Mouse (Mus musculus): ENCODE measurements around the gene Fam189a1.
A peak's percentile ranks its signal among the peaks of the same experiment; 100 is the strongest.

Gene Fam189a1

GRCm38 (mm10) chr7:65104207-65105096 is 51.9 kb downstream of the Fam189a1 start:
- DNase-seq, result peak; percentile 8

- no peak for DNase-seq
Observed at GRCm38 (mm10) chr7:65101661-65102060, 54.7 kb downstream of the Fam189a1 start.

- no peak for DNase-seq
Observed at GRCm38 (mm10) chr7:65097708-65098107, 58.7 kb downstream of the Fam189a1 start.

GRCm38 (mm10) chr7:65095631-65096107 is 60.7 kb downstream of the Fam189a1 start:
- DNase-seq, result peak; percentile 21

GRCm38 (mm10) chr7:65093314-65093713 is 63.1 kb downstream of the Fam189a1 start:
- DNase-seq, result no peak

- no peak for DNase-seq
Observed at GRCm38 (mm10) chr7:65091486-65091885, 64.9 kb downstream of the Fam189a1 start.

GRCm38 (mm10) chr7:65085972-65086371 is 70.4 kb downstream of the Fam189a1 start:
- DNase-seq, result no peak

GRCm38 (mm10) chr7:65082778-65083091 is 73.6 kb downstream of the Fam189a1 start:
- no peak for DNase-seq

GRCm38 (mm10) chr7:65081979-65082777 is 74.2 kb downstream of the Fam189a1 start:
- no peak for DNase-seq

- DNase-seq, result no peak
Observed at GRCm38 (mm10) chr7:65076134-65076533, 80.2 kb downstream of the Fam189a1 start.

- no peak for DNase-seq
Observed at GRCm38 (mm10) chr7:65074194-65074593, 82.2 kb downstream of the Fam189a1 start.

- DNase-seq, result peak; percentile 23
Observed at GRCm38 (mm10) chr7:65073555-65073954, 82.8 kb downstream of the Fam189a1 start.

- no peak for DNase-seq
Observed at GRCm38 (mm10) chr7:65066211-65066610, 90.2 kb downstream of the Fam189a1 start.

- DNase-seq, result no peak
Observed at GRCm38 (mm10) chr7:65065457-65065856, 90.9 kb downstream of the Fam189a1 start.

GRCm38 (mm10) chr7:65064638-65065037 is 91.7 kb downstream of the Fam189a1 start:
- DNase-seq, result no peak

- DNase-seq, result no peak
Observed at GRCm38 (mm10) chr7:65064096-65064495, 92.3 kb downstream of the Fam189a1 start.

- DNase-seq, result no peak
Observed at GRCm38 (mm10) chr7:65060163-65060799, 96.1 kb downstream of the Fam189a1 start.

- DNase-seq, result no peak
Observed at GRCm38 (mm10) chr7:65056864-65057263, 99.5 kb downstream of the Fam189a1 start.

- no peak for DNase-seq
Observed at GRCm38 (mm10) chr7:65051986-65052385, 104.4 kb downstream of the Fam189a1 start.

- DNase-seq, result no peak
Observed at GRCm38 (mm10) chr7:65049236-65049954, 107.0 kb downstream of the Fam189a1 start.

GRCm38 (mm10) chr7:65047700-65048099 is 108.7 kb downstream of the Fam189a1 start:
- no peak for DNase-seq

- DNase-seq, result no peak
Observed at GRCm38 (mm10) chr7:65046690-65047089, 109.7 kb downstream of the Fam189a1 start.

- DNase-seq, result peak; percentile 65
Observed at GRCm38 (mm10) chr7:65044280-65044679, 112.1 kb downstream of the Fam189a1 start.

All from cerebellum, adult 11 months (tissue).